Mouse (Mus musculus): ENCODE results near the gene Clcn7.

DNA sequence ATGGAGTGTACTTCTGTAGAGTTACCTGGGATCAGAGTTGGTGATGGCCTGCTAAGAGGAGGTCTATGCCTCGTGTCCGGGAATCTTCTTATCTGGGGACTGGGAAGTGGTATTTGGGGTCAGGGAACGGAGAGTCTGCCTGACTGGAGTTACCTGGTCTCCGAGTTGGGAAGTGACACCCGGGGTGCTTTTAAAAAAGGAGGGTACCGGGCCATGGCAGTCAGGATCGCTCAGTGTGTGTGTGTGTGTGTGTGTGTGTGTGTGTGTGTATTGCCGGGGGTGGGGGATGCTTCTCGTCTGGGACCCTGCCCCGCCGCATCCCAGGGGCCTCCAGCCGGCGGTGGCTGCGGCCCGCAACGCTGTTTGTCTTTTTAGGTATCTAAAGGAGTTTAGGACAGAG lies 55.9 kb downstream of the Clcn7 start:
- no peak for TF ChIP-seq MAFK (IDR thresholded peaks at IDR 0.05; ENCODE audit: insufficient read depth, low read depth, low read length)
- no peak for TF ChIP-seq ZC3H11A (IDR thresholded peaks at IDR 0.05; ENCODE audit: borderline replicate concordance, low read depth, low read length)
- TF ChIP-seq HCFC1 (IDR thresholded peaks at IDR 0.05; ENCODE audit: borderline replicate concordance, insufficient read depth, low read length) = no peak
